Mouse (Mus musculus): ENCODE measurements at regions not wholly inside any gene's neighbourhood (a gene's known extent, or its start where the extent isn't known, plus 50 kb on each side); places are given as distances from the start of the nearest gene placed in this dataset.

GRCm38 (mm10) chr4:91028013-91028626 lies 372.5 kb downstream of the Elavl2 start:
- no peaks in the 10 kb centered on the region for H3K27me3 ChIP-seq (replicated peaks)
- WGBS, result 72% methylated on average over 6 of the region's 6 CpGs
- H3K9ac ChIP-seq, result no peak overlapping the region

GRCm38 (mm10) chr4:90996388-90997092 lies 404.0 kb downstream of the Elavl2 start:
- Histone ChIP-seq H3K9me3 (no peaks in the 10 kb centered on the region), H3K27me3 (replicated peaks) (no peaks in the 10 kb centered on the region), H3K4me2 (no peak overlapping the region), H3K4me1 (no peaks in the 10 kb centered on the region), H3K9ac (no peak overlapping the region), H3K36me3 (no peaks in the 10 kb centered on the region), H3K27ac (replicated peaks) (no peak overlapping the region), H3K4me3 (no peak overlapping the region)
- WGBS, result 48% methylated on average over 2 of the region's 2 CpGs
- ATAC-seq (ENCODE audit: extremely low read depth, insufficient number of reproducible peaks, low FRiP score, low TSS enrichment), result no peak

More at GRCm38 (mm10) chr4:91028013-91028626, 372.5 kb downstream of the Elavl2 start:
- no peak overlapping the region for H3K27ac ChIP-seq (replicated peaks)
- ATAC-seq (ENCODE audit: extremely low read depth, insufficient number of reproducible peaks, low FRiP score, low TSS enrichment), result no peak
- no peaks in the 10 kb centered on the region for H3K36me3 ChIP-seq
- H3K4me2 ChIP-seq, result no peak overlapping the region
- no peaks in the 10 kb centered on the region for H3K4me1 ChIP-seq
- H3K4me3 ChIP-seq, result no peak overlapping the region
- no peaks in the 10 kb centered on the region for H3K9me3 ChIP-seq

GRCm38 (mm10) chr4:90964658-90965057 lies 435.9 kb downstream of the Elavl2 start:
- Histone ChIP-seq H3K4me3 (no peak overlapping the region), H3K4me1 (no peaks in the 10 kb centered on the region), H3K27me3 (replicated peaks) (no peaks in the 10 kb centered on the region), H3K9ac (no peak overlapping the region), H3K9me3 (no peaks in the 10 kb centered on the region), H3K36me3 (no peaks in the 10 kb centered on the region), H3K27ac (replicated peaks) (no peak overlapping the region), H3K4me2 (no peak overlapping the region)
- no peak for ATAC-seq (ENCODE audit: extremely low read depth, insufficient number of reproducible peaks, low FRiP score, low TSS enrichment)
- 40% methylated on average over 6 of the region's 6 CpGs for WGBS

- Histone ChIP-seq H3K4me2 (no peak overlapping the region), H3K27me3 (replicated peaks) (no peaks in the 10 kb centered on the region), H3K4me3 (no peak overlapping the region), H3K9me3 (no peaks in the 10 kb centered on the region), H3K27ac (replicated peaks) (no peak overlapping the region), H3K9ac (no peak overlapping the region), H3K4me1 (no peaks in the 10 kb centered on the region), H3K36me3 (no peaks in the 10 kb centered on the region)
- 54% methylated on average over 4 of the region's 4 CpGs for WGBS
- no peak for ATAC-seq (ENCODE audit: extremely low read depth, insufficient number of reproducible peaks, low FRiP score, low TSS enrichment)
Measured at GRCm38 (mm10) chr4:90943687-90944385, 456.7 kb downstream of the Elavl2 start.

GRCm38 (mm10) chr4:90917312-90918107 lies 483.1 kb downstream of the Elavl2 start:
- no peak overlapping the region for H3K4me3 ChIP-seq
- ATAC-seq (ENCODE audit: extremely low read depth, insufficient number of reproducible peaks, low FRiP score, low TSS enrichment), result no peak
- 68% methylated on average over 6 of the region's 6 CpGs for WGBS
- H3K4me1 ChIP-seq, result no peaks in the 10 kb centered on the region
- H3K27me3 ChIP-seq (replicated peaks), result no peaks in the 10 kb centered on the region
- no peaks in the 10 kb centered on the region for H3K9me3 ChIP-seq
- H3K27ac ChIP-seq (replicated peaks), result no peak overlapping the region
- H3K4me2 ChIP-seq, result no peak overlapping the region
- no peak overlapping the region for H3K9ac ChIP-seq
- no peaks in the 10 kb centered on the region for H3K36me3 ChIP-seq

GRCm38 (mm10) chr4:90906311-90906710 lies 494.3 kb downstream of the Elavl2 start:
- H3K4me1 ChIP-seq, result no peaks in the 10 kb centered on the region
- ATAC-seq (ENCODE audit: extremely low read depth, insufficient number of reproducible peaks, low FRiP score, low TSS enrichment), result no peak
- no peak overlapping the region for H3K27ac ChIP-seq (replicated peaks)
- no peaks in the 10 kb centered on the region for H3K27me3 ChIP-seq (replicated peaks)
- no peak overlapping the region for H3K4me3 ChIP-seq
- no peak overlapping the region for H3K9ac ChIP-seq
- no peaks in the 10 kb centered on the region for H3K36me3 ChIP-seq
- no peak overlapping the region for H3K4me2 ChIP-seq
- 79% methylated on average over 1 of the region's 1 CpGs for WGBS
- no peaks in the 10 kb centered on the region for H3K9me3 ChIP-seq

- Histone ChIP-seq H3K4me3 (no peak overlapping the region), H3K9me3 (0 out of 2 replicates have a peak, but pooled peaks cover under 1% of the 10 kb centered on the region), H3K9ac (no peak overlapping the region), H3K36me3 (no peaks in the 10 kb centered on the region), H3K27ac (replicated peaks) (no peak overlapping the region), H3K4me1 (no peaks in the 10 kb centered on the region), H3K27me3 (replicated peaks) (no peaks in the 10 kb centered on the region), H3K4me2 (no peak overlapping the region)
- WGBS, result 53% methylated on average over 7 of the region's 7 CpGs
- no peak for ATAC-seq (ENCODE audit: extremely low read depth, insufficient number of reproducible peaks, low FRiP score, low TSS enrichment)
Measured at GRCm38 (mm10) chr4:90868209-90868608, 532.4 kb downstream of the Elavl2 start.

GRCm38 (mm10) chr4:90860854-90861253 lies 539.7 kb downstream of the Elavl2 start:
- no peaks in the 10 kb centered on the region for H3K4me1 ChIP-seq
- no peak overlapping the region for H3K4me3 ChIP-seq
- no peak overlapping the region for H3K27ac ChIP-seq (replicated peaks)
- no peak overlapping the region for H3K9ac ChIP-seq
- no peak for ATAC-seq (ENCODE audit: extremely low read depth, insufficient number of reproducible peaks, low FRiP score, low TSS enrichment)
- H3K4me2 ChIP-seq, result no peak overlapping the region
- H3K9me3 ChIP-seq, result no peaks in the 10 kb centered on the region
- H3K27me3 ChIP-seq (replicated peaks), result no peaks in the 10 kb centered on the region
- WGBS, result 40% methylated on average over 2 of the region's 2 CpGs
- no peaks in the 10 kb centered on the region for H3K36me3 ChIP-seq

GRCm38 (mm10) chr4:90839804-90840203 lies 560.8 kb downstream of the Elavl2 start:
- no peak for ATAC-seq (ENCODE audit: extremely low read depth, insufficient number of reproducible peaks, low FRiP score, low TSS enrichment)
- no peaks in the 10 kb centered on the region for H3K4me1 ChIP-seq
- H3K4me3 ChIP-seq, result no peak overlapping the region
- no peaks in the 10 kb centered on the region for H3K9me3 ChIP-seq
- 64% methylated on average over 3 of the region's 3 CpGs for WGBS
- no peaks in the 10 kb centered on the region for H3K27me3 ChIP-seq (replicated peaks)
- H3K9ac ChIP-seq, result no peak overlapping the region
- no peak overlapping the region for H3K27ac ChIP-seq (replicated peaks)
- H3K4me2 ChIP-seq, result no peak overlapping the region
- H3K36me3 ChIP-seq, result no peaks in the 10 kb centered on the region

GRCm38 (mm10) chr4:90799078-90799477 lies 580.5 kb downstream of the Zfp352 start:
- no peak for ATAC-seq (ENCODE audit: extremely low read depth, insufficient number of reproducible peaks, low FRiP score, low TSS enrichment)
- H3K9me3 ChIP-seq, result no peaks in the 10 kb centered on the region
- H3K4me3 ChIP-seq, result no peak overlapping the region
- no peak overlapping the region for H3K27ac ChIP-seq (replicated peaks)
- no peaks in the 10 kb centered on the region for H3K27me3 ChIP-seq (replicated peaks)
- 67% methylated on average over 1 of the region's 1 CpGs for WGBS
- no peaks in the 10 kb centered on the region for H3K36me3 ChIP-seq
- no peak overlapping the region for H3K9ac ChIP-seq
- H3K4me1 ChIP-seq, result no peaks in the 10 kb centered on the region
- H3K4me2 ChIP-seq, result no peak overlapping the region

GRCm38 (mm10) chr4:90798637-90799036 lies 580.0 kb downstream of the Zfp352 start:
- Histone ChIP-seq H3K27ac (replicated peaks) (no peak overlapping the region), H3K36me3 (no peaks in the 10 kb centered on the region), H3K4me2 (no peak overlapping the region), H3K4me3 (no peak overlapping the region), H3K9me3 (no peaks in the 10 kb centered on the region), H3K27me3 (replicated peaks) (no peaks in the 10 kb centered on the region), H3K4me1 (no peaks in the 10 kb centered on the region), H3K9ac (no peak overlapping the region)
- 70% methylated on average over 3 of the region's 3 CpGs for WGBS
- ATAC-seq (ENCODE audit: extremely low read depth, insufficient number of reproducible peaks, low FRiP score, low TSS enrichment), result no peak
